Mouse (Mus musculus): ENCODE measurements around the gene Armc2. TPM values are rescaled to one million over a fixed set of nuclear protein-coding genes. Genes with fewer than 3 reads are reported as not detected.

Gene Armc2
- polyA plus RNA-seq, 1 experiment from 2014 or later: 9.2 TPM

DNA sequence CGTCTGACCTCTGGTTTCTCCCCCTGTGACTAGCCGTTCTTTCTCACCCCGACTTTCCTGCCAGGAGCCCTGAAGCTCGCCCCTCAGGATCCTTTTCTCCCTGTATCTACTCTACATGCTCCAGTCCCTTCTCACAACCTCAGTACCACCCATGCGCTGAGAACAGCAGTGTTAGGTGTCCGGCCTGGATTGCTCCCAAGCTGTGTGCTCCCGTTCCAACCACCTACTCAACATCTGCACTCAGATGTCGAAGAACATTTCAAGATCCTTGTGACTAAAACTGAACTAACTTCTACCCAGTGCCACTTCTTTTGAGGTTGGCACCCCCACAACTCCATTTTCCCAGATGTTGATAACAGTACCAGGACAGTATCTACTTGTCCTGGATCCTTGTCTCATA, 30.4 kb upstream of the Armc2 start:
- no peaks in the 10 kb centered on the region for H3K27me3 ChIP-seq (replicated peaks; ENCODE audit: control insufficient read depth, insufficient read depth, low read length)
- H3K9ac ChIP-seq (ENCODE audit: low read length): no peak overlapping the region
- ATAC-seq (no peak), DNase-seq (ENCODE audit: low spot score) (no peak)
- no peak overlapping the region for H3K4me2 ChIP-seq (ENCODE audit: low read length)
- H3K27ac ChIP-seq (ENCODE audit: low read depth, low read length): no peak overlapping the region
- no peak overlapping the region for H3K4me3 ChIP-seq (ENCODE audit: low read depth, low read length)
- H3K36me3 ChIP-seq (ENCODE audit: control insufficient read depth, insufficient read depth, low read length): no peaks in the 10 kb centered on the region
- 86% methylated on average over 8 of the region's 8 CpGs for WGBS
- no peaks in the 10 kb centered on the region for H3K9me3 ChIP-seq (replicated peaks; ENCODE audit: control insufficient read depth, low read length)
- no peaks in the 10 kb centered on the region for H3K4me1 ChIP-seq (ENCODE audit: control insufficient read depth, insufficient read depth, low read length)

DNA sequence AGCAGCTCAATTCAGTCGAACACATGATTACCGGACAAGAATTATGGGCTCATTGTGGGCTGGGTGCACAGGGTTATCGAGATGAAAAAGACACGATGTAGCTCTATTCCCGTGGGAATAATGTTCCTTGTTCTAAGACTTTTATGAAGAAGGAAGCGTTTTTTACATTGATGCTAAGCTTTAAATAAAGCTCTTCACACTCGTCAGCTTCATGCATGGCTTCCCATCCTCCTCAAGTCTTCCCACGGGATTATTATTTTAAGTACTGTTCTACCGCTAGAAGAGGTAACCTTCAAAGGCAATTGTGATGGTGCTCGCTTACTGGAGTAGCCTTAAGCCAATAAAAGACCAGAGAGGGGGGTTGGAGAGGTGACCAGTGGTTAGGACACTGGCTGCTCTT, 26.3 kb upstream of the Armc2 start:
- no peak for ATAC-seq
- H3K4me2 ChIP-seq (ENCODE audit: low read length): no peak overlapping the region
- no peaks in the 10 kb centered on the region for H3K9me3 ChIP-seq (replicated peaks; ENCODE audit: control insufficient read depth, low read length)
- H3K27ac ChIP-seq (ENCODE audit: low read depth, low read length): no peak overlapping the region
- no peaks in the 10 kb centered on the region for H3K27me3 ChIP-seq (replicated peaks; ENCODE audit: control insufficient read depth, insufficient read depth, low read length)
- no peaks in the 10 kb centered on the region for H3K36me3 ChIP-seq (ENCODE audit: control insufficient read depth, insufficient read depth, low read length)
- H3K9ac ChIP-seq (ENCODE audit: low read length): no peak overlapping the region
- H3K4me3 ChIP-seq (ENCODE audit: low read depth, low read length): no peak overlapping the region
- no peaks in the 10 kb centered on the region for H3K4me1 ChIP-seq (ENCODE audit: control insufficient read depth, insufficient read depth, low read length)
- no peak for DNase-seq (ENCODE audit: low spot score)
- 84% methylated on average over 10 of the region's 10 CpGs for WGBS

DNA sequence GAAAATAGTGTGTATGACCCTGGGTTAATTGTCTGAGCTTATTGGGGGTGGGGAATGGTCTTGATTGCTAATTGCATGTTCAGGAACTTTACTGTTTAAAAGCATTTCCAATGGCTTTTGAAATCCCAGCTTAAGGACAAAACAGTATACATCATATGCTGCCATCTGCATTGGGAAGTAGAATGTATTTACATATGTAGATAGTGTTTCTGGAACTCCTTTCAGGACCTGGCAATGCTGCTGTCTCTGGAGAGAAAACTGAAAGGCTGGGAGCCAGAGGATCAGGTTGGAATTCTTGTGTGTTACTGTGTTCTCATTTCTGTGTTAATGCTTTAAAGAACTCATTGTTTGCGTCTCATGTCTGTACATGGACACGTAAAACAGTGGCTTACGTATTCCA, 25.1 kb upstream of the Armc2 start:
- ATAC-seq: no peak
- Histone ChIP-seq H3K4me3 (ENCODE audit: low read depth, low read length) (no peak overlapping the region), H3K27me3 (replicated peaks; ENCODE audit: control insufficient read depth, insufficient read depth, low read length) (no peaks in the 10 kb centered on the region), H3K9ac (ENCODE audit: low read length) (no peak overlapping the region), H3K4me2 (ENCODE audit: low read length) (no peak overlapping the region), H3K27ac (ENCODE audit: low read depth, low read length) (no peak overlapping the region), H3K4me1 (ENCODE audit: control insufficient read depth, insufficient read depth, low read length) (no peaks in the 10 kb centered on the region), H3K36me3 (ENCODE audit: control insufficient read depth, insufficient read depth, low read length) (no peaks in the 10 kb centered on the region), H3K9me3 (replicated peaks; ENCODE audit: control insufficient read depth, low read length) (no peaks in the 10 kb centered on the region)
- WGBS: 93% methylated on average over 3 of the region's 3 CpGs
- DNase-seq (ENCODE audit: low spot score): no peak

DNA sequence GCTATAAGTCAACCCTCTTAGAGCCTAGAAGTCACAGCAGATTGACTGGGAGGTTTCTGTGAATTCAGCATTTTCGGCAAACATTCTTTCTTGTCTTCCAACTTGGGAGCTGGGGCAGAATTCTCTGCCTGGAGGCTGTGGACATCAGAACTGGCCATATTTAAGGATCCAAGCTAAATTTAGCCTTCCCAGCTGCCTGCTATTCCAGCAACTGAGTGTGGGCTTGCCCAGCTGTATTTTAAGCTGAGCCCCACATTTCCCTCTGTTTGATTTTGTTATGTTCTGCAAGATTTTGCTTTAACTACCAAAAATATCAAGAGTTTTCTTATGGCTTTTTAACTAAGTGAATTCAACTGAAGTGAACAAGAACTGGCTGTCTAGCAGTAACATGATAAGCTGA, 24.6 kb upstream of the Armc2 start:
- Histone ChIP-seq H3K9ac (ENCODE audit: low read length) (no peak overlapping the region), H3K9me3 (replicated peaks; ENCODE audit: control insufficient read depth, low read length) (no peaks in the 10 kb centered on the region), H3K4me1 (ENCODE audit: control insufficient read depth, insufficient read depth, low read length) (no peaks in the 10 kb centered on the region), H3K27me3 (replicated peaks; ENCODE audit: control insufficient read depth, insufficient read depth, low read length) (no peaks in the 10 kb centered on the region), H3K4me2 (ENCODE audit: low read length) (no peak overlapping the region), H3K36me3 (ENCODE audit: control insufficient read depth, insufficient read depth, low read length) (no peaks in the 10 kb centered on the region), H3K27ac (ENCODE audit: low read depth, low read length) (no peak overlapping the region), H3K4me3 (ENCODE audit: low read depth, low read length) (no peak overlapping the region)
- ATAC-seq: no peak
- DNase-seq (ENCODE audit: low spot score): no peak
- 85% methylated on average over 1 of the region's 1 CpGs for WGBS

DNA sequence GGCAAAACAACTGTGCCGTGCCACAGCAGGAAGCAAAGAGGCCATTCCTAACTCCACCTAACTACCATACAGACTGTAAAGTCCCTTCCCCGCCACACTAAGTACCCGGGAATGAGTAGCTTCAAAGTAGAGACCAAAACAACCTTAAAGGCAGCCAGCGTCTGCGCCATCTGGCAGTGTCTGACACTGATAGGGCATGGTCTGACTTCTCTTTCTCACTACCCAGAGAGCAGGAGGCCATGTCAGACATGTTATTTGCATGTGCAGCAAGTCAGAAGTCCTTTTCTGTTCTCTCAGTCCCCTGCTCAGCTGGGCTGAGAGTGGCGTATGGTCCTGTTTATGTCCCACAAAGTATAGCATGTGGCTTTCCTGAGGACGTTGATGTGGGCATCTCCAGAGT, 23.8 kb upstream of the Armc2 start:
- no peak for ATAC-seq
- Histone ChIP-seq H3K27ac (ENCODE audit: low read depth, low read length) (no peak overlapping the region), H3K9ac (ENCODE audit: low read length) (no peak overlapping the region), H3K4me2 (ENCODE audit: low read length) (no peak overlapping the region), H3K27me3 (replicated peaks; ENCODE audit: control insufficient read depth, insufficient read depth, low read length) (no peaks in the 10 kb centered on the region), H3K4me1 (ENCODE audit: control insufficient read depth, insufficient read depth, low read length) (no peaks in the 10 kb centered on the region), H3K36me3 (ENCODE audit: control insufficient read depth, insufficient read depth, low read length) (no peaks in the 10 kb centered on the region), H3K4me3 (ENCODE audit: low read depth, low read length) (no peak overlapping the region), H3K9me3 (replicated peaks; ENCODE audit: control insufficient read depth, low read length) (no peaks in the 10 kb centered on the region)
- WGBS: 73% methylated on average over 7 of the region's 7 CpGs
- DNase-seq (ENCODE audit: low spot score): no peak

DNA sequence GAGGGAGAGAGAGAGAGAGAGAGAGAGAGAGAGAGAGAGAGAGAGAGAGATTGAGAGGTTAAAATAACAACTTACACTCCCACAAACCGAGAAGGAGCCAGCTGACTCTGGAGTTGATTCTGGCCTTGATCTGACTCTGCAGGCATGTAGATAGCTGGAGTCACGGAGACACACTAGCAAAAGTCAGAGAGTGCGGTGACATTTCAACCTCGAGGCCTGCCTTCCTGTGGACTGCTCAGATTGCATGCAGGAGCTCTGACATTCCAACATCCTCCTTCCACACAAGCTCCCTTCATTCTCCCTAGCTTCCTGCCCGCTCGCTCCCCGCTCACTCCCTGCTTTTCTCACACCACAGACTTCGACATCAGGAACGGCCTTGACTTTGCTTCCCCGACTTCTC, 20.3 kb upstream of the Armc2 start:
- Histone ChIP-seq H3K4me1 (ENCODE audit: control insufficient read depth, insufficient read depth, low read length) (no peaks in the 10 kb centered on the region), H3K9me3 (replicated peaks; ENCODE audit: control insufficient read depth, low read length) (no peaks in the 10 kb centered on the region), H3K4me2 (ENCODE audit: low read length) (no peak overlapping the region), H3K27ac (ENCODE audit: low read depth, low read length) (no peak overlapping the region), H3K27me3 (replicated peaks; ENCODE audit: control insufficient read depth, insufficient read depth, low read length) (no peaks in the 10 kb centered on the region), H3K9ac (ENCODE audit: low read length) (no peak overlapping the region), H3K36me3 (ENCODE audit: control insufficient read depth, insufficient read depth, low read length) (no peaks in the 10 kb centered on the region), H3K4me3 (ENCODE audit: low read depth, low read length) (no peak overlapping the region)
- WGBS: 71% methylated on average over 10 of the region's 10 CpGs
- no peak for DNase-seq (ENCODE audit: low spot score)
- no peak for ATAC-seq

DNA sequence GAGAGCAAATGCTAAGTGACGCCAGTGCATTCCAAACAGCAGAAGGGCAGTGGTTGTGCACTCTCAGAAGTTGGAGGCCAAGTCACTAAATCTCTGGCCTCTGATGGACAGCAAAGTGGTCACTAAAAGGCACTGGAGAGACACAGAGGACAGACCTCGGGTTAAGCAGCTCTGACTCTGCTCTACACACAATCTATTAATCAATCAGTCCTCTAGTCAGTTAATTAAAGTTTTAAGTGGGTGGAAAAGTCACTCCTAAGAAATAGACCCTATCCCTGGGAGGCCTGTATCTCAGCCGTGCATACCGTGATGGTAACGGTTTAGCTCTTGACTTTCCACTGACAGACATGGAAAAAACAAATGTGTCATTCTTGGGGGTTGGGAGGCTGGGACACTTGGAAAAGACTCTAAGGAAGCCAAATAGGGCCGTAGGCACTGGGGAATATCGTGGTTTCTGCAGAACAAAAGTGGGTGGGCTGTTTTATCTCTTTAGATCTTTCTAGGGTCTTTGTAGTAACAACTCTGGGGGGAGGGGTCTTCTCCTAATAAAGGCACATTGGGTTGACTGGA, 19.1 kb upstream of the Armc2 start:
- ATAC-seq (no peak), DNase-seq (ENCODE audit: low spot score) (no peak)
- WGBS: 43% methylated on average over 7 of the region's 7 CpGs
- Histone ChIP-seq H3K27ac (ENCODE audit: low read depth, low read length) (no peak overlapping the region), H3K4me1 (ENCODE audit: control insufficient read depth, insufficient read depth, low read length) (no peaks in the 10 kb centered on the region), H3K27me3 (replicated peaks; ENCODE audit: control insufficient read depth, insufficient read depth, low read length) (no peaks in the 10 kb centered on the region), H3K4me3 (ENCODE audit: low read depth, low read length) (no peak overlapping the region), H3K9ac (ENCODE audit: low read length) (no peak overlapping the region), H3K9me3 (replicated peaks; ENCODE audit: control insufficient read depth, low read length) (no peaks in the 10 kb centered on the region), H3K4me2 (ENCODE audit: low read length) (no peak overlapping the region), H3K36me3 (ENCODE audit: control insufficient read depth, insufficient read depth, low read length) (no peaks in the 10 kb centered on the region)

DNA sequence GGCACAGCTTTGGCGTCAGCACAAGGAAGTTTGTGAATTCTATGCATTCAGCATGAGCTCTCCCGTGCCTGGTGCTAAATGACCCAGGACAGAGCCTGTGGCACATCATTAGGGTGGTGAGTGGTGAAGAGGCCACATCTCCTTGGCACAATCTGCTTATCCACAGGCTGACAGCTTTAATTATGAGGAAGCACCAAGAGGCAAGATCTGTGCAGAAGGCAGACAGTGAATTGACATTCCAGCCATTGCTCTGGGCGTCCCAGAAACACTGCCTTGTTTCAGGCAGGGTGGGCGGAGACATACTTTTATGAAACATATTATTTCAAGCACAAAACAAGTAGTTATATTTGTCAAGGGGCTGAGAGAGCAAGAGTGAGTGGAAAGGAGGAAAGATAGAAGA, 18.6 kb upstream of the Armc2 start:
- H3K9ac ChIP-seq (ENCODE audit: low read length): no peak overlapping the region
- H3K4me2 ChIP-seq (ENCODE audit: low read length): no peak overlapping the region
- ATAC-seq (no peak), DNase-seq (ENCODE audit: low spot score) (no peak)
- 56% methylated on average over 4 of the region's 4 CpGs for WGBS
- no peaks in the 10 kb centered on the region for H3K36me3 ChIP-seq (ENCODE audit: control insufficient read depth, insufficient read depth, low read length)
- no peak overlapping the region for H3K4me3 ChIP-seq (ENCODE audit: low read depth, low read length)
- no peaks in the 10 kb centered on the region for H3K9me3 ChIP-seq (replicated peaks; ENCODE audit: control insufficient read depth, low read length)
- no peaks in the 10 kb centered on the region for H3K4me1 ChIP-seq (ENCODE audit: control insufficient read depth, insufficient read depth, low read length)
- H3K27me3 ChIP-seq (replicated peaks; ENCODE audit: control insufficient read depth, insufficient read depth, low read length): no peaks in the 10 kb centered on the region
- no peak overlapping the region for H3K27ac ChIP-seq (ENCODE audit: low read depth, low read length)

DNA sequence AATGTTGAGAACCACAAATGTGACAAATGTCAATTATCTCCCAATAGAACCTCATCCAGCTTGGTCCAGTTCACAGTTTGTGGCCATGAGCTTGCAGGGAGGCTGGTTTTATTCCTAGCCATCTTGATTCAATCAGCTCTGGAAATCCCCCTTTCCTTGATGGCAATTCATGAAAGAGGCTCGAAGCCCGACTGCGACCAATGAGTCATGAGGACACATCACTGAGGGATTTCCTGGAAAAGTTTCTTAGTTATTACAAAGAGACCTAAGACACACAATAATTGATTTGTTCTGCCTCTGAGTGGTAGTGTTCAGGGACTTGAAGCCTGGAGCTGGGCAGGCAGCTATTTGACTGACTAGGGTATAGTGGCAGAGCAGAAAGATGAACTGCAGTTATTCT, 15.3 kb upstream of the Armc2 start:
- Histone ChIP-seq H3K9ac (ENCODE audit: low read length) (no peak overlapping the region), H3K4me1 (ENCODE audit: control insufficient read depth, insufficient read depth, low read length) (no peaks in the 10 kb centered on the region), H3K4me3 (ENCODE audit: low read depth, low read length) (no peak overlapping the region), H3K4me2 (ENCODE audit: low read length) (no peak overlapping the region), H3K27me3 (replicated peaks; ENCODE audit: control insufficient read depth, insufficient read depth, low read length) (no peaks in the 10 kb centered on the region), H3K36me3 (ENCODE audit: control insufficient read depth, insufficient read depth, low read length) (no peaks in the 10 kb centered on the region), H3K27ac (ENCODE audit: low read depth, low read length) (no peak overlapping the region), H3K9me3 (replicated peaks; ENCODE audit: control insufficient read depth, low read length) (no peaks in the 10 kb centered on the region)
- DNase-seq (ENCODE audit: low spot score): no peak
- no peak for ATAC-seq
- 87% methylated on average over 3 of the region's 3 CpGs for WGBS
